Mouse (Mus musculus) kidney, embryonic 14.5 days (tissue): ENCODE measurements around the gene Irx6. TPM values are rescaled to one million over a fixed set of nuclear protein-coding genes. Genes with fewer than 3 reads are reported as not detected.

Source experiments
- polyA plus RNA-seq: library from polyadenylated mRNA; unstranded; fragments of >200 nt; fragmentation: Nextera tagmentation; extraction: Ambion mirVana; gene quantifications from 2 replicates; pipeline ENCODE4 v1.2.1, GENCODE M21; 2014

The Irx6 gene
- polyA plus RNA-seq, 1 experiment from 2014 or later = not detected

Other genes with a start within 250 kb of the Irx6 start
- gene Mmp2, start 153.0 kb downstream of the Irx6 start, polyA plus RNA-seq = 131 and 162 TPM in 2 replicates
- gene Lpcat2, start 181.1 kb downstream of the Irx6 start, polyA plus RNA-seq = 4.0 and 7.0 TPM in 2 replicates
- 0.20 and 0.72 TPM in 2 replicates for gene Capns2, start 227.1 kb downstream of the Irx6 start, polyA plus RNA-seq